Mouse (Mus musculus) spleen, postnatal 4 days (tissue): ENCODE measurements around the gene Fam171b.

Experiments
- DNase-seq, 2 experiments: peaks; one replicate each; pipeline ENCODE4 v3.0.0; 2022; ENCODE audit warnings: low spot score in 2 of 2

Gene Fam171b

DNA sequence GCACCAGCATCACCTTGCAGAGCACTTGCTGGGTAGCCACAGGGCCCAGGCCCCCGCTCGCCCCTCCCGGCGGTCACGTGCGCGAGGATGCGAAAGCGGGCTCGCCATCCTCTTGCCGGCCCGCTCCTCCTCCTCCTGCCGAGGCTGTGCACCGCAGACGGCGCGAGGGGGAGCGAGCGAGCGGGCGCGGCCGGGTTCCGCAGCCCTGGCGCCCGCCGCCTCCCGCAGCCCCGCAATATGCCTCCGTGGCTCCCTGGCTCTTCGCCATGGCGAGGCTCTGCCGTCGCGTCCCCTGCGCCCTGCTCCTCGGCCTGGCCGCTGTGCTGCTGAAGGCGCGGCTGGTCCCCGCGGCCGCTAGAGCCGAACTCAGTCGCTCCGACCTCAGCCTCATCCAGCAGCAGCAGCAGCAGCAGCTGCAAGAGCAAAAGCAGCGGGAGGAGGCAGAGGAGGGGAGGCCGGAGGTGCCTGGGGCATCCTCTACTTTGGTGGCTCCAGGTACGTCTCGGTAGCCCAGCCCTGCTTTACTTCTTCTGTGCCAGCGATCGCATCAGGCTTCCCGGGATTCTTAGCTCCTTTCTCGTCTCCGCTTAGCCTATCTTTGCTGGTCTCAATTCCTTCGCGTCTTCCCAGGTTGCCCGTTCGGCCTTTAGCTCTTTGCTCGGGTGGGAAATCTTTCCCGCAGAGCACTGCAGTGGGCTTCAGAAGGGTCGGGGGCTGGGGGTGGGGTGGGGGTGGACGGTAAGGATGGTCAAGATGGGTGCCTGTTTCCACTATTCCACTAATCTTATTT lies at the start of gene Fam171b:
TSS of gene Fam171b (plus strand) at position 154 of the 790 bp plus-strand sequence.
- peak; percentile 27 to 66 for DNase-seq

DNA sequence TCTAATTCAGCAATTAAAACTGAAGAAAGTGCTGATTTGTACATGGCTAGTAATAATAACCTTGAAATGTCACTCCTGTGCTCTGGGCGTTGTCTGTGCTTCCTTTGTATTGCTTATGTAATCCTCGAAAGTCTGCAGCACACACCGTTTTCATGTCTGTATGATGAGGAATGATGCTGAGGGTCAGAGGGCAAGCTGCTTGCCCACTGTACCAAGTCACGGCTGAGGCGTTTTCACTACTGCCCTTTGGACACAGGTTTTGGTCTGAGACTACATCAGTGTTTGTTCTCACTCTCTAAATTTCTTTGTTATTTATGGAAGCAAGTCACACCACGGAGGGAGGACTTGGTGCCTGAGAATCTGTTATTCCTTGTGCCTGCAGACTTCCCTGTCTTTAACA lies 46.4 kb upstream of the Fam171b start:
- DNase-seq: no peak

GRCm38 (mm10) chr2:83766878-83767277 lies 45.6 kb upstream of the Fam171b start:
- no peak for DNase-seq

- DNase-seq: no peak
These were observed 44.0 kb upstream of the Fam171b start for GRCm38 (mm10) chr2:83768311-83769047.

- no peak for DNase-seq
These were observed 41.2 kb upstream of the Fam171b start for GRCm38 (mm10) chr2:83771155-83771812.

GRCm38 (mm10) chr2:83791330-83792073 lies 20.9 kb upstream of the Fam171b start:
- no peak for DNase-seq

DNA sequence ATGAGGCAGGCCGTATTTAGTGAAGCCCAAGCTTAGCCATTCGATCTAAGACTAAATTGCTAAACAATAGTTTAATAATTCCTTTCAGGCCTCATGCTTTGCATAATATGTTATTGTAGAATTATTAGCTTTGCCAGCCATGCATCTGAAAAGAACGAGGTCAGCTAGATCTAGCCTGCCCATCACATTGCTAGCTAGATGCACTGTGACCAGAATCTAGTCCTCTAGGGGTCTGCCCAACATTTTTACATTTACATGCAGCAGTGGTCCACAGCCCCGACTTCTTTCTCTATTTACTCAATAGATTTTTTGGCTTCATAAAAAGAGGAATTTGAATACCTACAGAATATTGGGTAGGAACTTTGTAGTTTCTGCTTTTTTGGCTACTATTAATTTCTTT lies 20.3 kb upstream of the Fam171b start:
- no peak for DNase-seq

DNA sequence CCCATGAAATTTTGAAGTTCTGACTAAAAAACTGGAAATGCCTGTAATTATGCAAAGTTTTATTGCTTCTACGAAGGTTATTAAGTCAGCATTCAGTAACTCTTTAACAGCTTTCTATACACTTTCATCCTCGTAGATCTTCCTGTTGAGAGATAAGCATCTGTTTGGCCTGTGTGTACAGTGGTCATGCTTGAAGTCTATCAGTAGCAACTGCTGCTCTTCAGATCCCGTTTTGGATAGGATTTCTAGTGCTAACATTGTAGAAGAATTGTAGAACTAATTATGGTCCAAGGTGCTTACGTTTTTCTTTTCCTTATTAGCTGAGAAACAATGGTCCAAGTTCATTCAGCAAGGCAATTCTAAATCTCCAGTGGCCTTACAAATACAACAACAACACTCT lies 16.7 kb upstream of the Fam171b start:
- no peak for DNase-seq

GRCm38 (mm10) chr2:83797902-83798497 lies 14.4 kb upstream of the Fam171b start:
- no peak for DNase-seq

- DNase-seq: no peak
These were observed 947 bp downstream of the Fam171b start for GRCm38 (mm10) chr2:83813273-83813892.

DNA sequence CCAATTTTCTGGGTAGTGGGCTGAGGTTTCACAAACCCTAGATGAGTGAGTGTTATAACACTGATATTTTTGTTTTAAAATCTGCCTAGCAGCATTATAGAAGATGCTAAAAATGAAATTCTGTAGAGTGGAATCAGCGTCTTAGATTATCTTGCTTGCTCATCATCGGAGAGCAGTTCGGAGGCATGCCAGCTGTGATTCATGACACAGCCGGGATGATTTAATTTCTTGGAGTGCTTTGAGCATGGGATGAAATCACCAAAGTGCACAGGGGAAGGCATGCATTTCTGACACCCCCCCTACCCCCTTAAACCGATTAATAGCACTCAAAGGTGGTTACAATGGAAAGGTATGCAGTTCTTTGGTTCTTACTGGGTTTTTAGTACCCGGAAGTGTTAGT lies 1.6 kb downstream of the Fam171b start:
- DNase-seq: no peak

GRCm38 (mm10) chr2:83816147-83816546 lies 3.7 kb downstream of the Fam171b start:
- no peak for DNase-seq

DNA sequence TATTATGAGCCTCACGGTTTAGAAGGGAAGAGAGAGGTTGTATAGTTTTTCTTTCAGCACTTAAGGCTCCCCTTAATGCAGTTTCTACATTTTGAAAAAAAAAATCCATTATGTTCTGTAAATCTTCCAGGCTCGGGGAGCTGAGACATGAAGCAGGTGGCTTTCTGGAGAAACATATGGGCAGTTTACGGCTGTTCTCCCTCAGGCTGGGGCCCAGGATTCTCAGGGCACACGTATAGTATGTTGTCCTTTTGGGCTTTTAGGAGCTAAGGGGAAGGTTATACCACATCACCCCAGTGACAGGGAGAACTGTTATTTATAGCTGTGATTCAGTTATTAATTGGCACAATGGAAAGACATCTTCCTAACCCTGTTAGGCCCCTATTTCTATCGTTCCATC lies 12.7 kb downstream of the Fam171b start:
- no peak for DNase-seq

DNA sequence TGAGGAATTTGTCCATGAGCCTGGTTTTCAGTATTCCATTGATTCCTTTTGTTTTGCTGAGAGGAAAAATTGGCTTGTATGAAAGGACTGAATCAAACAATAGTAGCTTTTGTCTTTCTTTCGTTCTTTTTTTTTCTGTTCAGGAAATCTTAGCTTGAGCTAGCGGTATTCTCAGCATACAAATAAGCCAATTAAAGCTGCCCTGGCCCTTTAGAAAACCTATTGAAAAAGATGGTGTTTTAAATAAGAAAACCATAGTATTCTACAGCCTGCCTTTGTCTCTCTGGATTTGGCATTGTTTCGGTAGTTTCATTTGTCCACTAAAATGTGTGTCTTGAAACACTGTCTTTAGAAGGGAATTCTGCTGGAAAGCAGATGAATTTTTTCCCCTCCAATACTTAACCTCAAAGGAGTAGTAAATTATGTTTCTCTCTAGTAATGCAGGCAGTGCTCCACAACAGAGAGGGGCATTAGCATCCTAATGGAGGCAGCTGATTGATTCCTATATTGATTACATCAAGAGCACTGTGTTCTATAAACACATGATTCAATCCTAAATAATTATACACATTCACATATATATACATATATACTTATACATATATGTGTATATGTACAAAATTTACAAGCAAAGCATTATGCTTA lies 16.6 kb downstream of the Fam171b start:
- DNase-seq: no peak

DNA sequence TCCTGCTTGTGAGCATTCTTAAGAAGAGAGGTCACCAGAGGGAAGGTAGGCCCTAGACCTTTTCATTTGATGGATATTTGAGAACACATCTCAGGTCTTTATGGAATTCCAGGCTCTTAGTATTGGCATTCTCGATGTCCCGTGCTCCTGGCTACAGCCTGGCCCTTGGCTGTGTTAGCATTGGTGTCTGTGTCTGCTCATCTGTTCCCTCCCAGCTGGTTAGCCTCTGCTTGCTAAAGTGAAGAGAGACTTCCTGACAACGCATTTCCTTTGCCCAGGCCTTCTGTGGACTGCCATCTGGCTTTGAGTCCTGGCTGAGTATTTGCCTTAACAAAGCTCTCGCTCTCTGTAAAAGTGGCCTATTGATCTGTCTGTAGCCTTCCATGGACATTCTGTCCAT lies 20.5 kb downstream of the Fam171b start:
- no peak for DNase-seq

- no peak for DNase-seq
These were observed 23.1 kb downstream of the Fam171b start for GRCm38 (mm10) chr2:83835313-83836070.

DNA sequence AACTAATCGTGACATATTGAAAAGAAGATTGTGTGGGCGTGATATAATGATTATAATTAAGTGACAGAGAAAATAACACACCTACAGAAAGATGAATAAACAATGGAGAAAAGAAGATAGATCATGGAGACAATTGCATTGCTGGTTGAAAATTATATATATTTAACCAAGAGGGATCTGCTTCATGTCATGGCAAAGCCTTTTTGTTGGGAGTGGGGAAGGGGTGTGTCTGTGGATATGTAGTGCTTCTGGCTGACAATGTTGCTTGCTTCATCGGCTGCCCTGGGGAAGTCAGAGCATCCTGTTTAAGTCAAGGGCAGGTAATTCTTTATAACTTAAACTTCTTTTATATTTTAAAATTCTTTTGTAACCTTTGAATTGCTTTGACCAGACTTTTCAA lies 36.1 kb downstream of the Fam171b start:
- DNase-seq: no peak

DNA sequence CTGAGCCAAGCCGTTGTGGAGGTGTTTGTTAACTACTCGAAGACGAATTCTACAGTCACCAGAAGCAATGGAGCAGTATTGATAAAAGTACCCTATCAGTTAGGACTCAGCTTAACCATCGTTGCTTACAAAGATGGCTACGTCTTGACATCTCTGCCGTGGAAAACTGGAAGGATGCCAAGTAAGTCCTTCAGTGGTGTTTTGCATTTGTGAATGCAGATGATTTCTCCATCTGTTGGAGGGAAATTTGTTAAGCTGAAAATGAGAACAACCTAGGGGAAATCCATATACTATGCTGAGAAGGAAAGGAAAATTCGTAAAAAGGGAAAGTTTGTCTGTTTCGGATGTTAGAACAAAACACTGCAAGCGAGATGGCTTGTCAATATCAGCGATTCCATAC lies 41.0 kb downstream of the Fam171b start:
- no peak for DNase-seq

DNA sequence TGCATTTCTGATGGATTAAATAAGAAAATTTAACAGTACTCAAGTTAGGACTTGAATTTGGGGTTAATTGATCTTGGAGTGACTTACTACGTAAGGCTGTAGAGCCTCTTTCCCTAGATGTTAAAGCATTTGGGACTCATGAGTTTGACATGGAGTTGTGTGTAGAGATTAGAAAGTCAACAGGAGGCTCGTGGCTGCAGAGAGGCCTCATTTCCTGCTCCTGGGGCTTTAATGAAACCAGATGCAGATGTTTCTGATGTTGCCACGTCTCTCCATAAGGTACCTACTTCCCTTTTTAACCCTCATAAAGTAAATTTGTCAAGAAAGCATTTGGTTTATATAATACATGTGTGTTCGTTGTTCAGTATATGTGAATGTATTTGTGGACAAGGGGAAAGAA lies 43.8 kb downstream of the Fam171b start:
- DNase-seq: no peak
